Mouse (Mus musculus) lung, postnatal 10 days (tissue): ENCODE measurements around the gene Mfap3l.
"Not testable (repeated sequence)": the region's sequence is repeated elsewhere in the genome, so short reads cannot be mapped to it uniquely, and the experiment has no call there.

Experiments
- DNase-seq: peaks from one replicate; pipeline ENCODE4 v3.0.0; 2021

Gene Mfap3l

DNA sequence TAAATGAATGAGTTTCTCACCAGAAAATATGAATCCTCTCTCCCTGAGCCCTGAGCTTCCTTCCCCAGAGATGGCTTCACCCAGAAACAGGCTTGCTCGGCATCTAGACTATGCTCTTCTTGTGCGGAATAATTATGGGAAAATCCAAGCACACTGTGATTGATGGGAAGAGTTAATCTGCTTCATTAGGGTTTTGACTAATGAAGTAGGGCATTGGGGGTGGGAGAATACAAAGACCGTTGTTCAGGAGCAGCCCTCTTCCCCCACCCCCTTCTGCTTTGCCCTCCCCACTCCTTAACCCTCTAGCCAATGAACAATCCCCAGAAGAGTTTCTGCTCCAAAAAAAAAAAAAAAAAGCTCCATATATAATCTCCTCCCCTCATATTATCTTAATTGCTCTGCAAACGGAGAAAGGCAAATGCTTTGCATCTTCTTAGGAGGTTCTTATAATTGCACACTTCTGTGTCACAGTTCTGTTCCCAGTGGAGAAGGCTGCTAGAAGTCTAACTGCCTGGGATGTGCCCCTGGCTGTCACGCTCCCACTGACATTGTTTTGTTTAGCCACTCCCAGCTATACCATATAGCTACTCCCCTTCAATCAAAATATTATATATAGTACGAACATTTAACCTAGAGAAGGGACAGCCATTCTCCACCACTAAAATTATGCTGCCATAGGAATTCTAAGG lies 24.9 kb downstream of the Mfap3l start:
- DNase-seq, result no peak

DNA sequence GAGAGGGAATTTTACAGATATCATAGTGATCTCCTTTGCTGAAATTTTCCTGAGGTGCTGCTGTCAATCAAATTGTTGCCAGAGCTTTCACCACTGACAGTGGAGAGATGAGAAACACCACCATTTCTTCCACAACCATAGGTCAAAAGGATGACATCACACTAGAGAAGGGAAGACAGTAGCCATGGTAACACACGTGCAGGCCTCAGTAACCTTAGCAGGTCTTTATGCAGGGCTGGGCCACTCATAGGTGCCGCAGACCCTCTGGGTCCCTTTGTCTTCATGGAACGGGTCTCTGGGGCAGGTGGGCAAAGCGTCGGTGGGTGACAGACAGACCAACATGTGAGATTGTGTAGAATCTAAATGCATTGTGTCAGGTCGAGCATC lies 25.5 kb downstream of the Mfap3l start:
- no peak for DNase-seq

DNA sequence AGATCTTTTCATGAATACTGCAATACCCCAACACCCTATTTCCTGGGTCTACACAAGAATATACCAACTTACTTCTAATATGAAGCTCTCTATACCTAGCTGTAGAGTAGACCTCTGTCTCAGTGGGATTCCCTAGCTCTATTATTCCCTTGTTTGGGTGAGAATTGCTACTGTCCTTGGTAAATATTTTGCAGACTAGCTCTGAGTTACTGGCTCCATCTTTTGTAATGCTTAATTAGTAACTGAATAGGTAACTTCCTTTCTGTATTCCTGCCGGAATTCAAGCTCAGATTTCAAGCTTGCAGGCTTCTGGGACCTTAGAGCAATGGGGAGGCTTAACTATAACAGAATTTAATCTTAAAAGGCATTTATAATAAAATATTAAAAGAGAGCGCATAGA lies 26.1 kb downstream of the Mfap3l start:
- DNase-seq, result not testable (repeated sequence)

DNA sequence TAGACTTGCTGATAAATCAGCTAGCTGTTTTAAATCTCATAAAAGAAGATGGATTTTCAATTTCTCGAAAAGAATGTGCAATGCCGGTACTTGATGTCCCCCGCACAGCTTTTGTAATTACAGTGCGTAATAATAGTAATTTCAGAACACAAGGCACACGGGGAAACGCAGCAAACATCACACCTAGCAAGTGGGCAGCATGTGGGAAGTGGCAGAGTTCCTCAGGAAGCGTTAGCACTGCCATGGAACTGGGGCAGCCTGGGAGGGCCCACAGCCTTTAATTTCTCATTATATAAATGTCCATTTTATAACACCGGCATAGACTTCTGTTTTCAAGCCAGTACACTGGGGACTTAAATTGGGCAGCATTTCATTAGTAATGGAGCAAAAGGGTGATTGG lies 27.1 kb downstream of the Mfap3l start:
- DNase-seq, result no peak

DNA sequence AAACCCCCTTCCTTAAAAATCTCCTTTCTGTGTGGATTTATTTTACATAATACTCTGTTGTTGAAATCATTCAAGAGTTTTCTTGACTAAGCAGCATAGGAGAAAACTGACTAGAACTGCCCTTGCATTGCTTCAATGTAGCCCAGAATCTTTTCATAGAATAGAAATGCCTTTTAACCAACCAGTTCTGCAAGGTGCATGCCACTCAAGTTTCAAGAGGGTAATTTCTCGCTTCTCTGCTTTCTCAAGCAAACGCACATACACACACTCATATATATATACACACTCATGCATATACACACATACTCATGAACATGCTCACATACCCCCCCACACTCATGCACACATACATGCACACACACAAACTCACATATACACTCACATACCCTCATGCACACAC lies 28.6 kb downstream of the Mfap3l start:
- DNase-seq, result no peak

DNA sequence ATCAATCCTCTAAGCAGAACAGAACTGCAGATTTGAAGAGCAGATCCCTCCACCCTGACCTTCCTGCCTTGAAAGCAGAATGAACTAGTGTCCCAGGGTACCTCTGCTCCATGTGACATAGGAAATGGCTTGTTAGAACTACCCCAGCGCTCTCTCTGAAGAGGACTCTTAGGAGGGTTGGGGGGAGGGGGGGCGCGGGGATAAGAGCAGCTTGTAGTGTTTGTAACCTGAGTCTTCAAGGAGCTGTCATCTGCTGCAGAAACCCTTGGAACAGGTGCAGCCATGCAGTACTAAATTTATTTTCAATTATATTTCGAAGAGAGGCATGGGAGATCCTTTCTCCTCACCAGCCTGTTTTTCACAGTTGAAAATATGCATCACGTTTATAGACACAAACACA lies 30.9 kb downstream of the Mfap3l start:
- no peak for DNase-seq

DNA sequence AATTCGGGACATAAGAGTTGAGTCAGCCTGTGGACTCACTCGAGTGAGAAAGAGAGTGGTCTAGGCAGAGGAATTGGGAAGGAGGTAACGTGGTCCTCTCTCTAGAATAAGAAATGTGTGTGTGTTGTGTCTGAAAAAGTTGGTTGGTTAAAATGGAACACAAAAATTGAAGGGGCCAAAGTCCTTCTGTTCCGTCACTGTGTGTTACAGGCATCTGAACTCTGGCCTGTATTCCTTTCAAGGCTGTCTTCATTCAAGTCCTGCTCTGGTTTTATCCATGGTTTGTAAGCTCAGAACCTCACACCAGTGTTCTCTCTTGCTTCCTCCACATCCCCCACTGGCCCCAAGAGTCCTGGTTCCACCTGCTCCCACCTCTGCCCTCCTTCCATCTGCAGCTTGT lies 33.2 kb downstream of the Mfap3l start:
- DNase-seq, result no peak

DNA sequence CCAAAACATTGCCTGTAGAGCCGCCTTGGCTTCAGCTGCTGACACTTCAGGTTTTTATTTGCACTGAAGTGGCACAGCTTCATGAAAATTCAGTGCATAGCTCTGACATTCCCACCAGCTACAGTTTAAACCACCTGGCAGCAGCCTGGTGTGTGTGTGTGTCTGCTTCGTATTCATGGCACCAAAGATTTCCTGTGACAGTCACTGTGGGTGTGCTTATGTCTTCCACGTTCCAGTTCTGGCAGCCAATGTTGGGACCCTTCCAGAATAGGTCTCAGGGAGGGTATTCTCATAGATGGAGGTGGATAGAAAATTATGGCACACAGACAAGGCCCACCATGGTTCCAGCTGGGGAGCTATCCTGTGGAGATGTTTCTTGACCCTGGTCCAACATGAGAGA lies 34.2 kb downstream of the Mfap3l start:
- DNase-seq, result no peak

DNA sequence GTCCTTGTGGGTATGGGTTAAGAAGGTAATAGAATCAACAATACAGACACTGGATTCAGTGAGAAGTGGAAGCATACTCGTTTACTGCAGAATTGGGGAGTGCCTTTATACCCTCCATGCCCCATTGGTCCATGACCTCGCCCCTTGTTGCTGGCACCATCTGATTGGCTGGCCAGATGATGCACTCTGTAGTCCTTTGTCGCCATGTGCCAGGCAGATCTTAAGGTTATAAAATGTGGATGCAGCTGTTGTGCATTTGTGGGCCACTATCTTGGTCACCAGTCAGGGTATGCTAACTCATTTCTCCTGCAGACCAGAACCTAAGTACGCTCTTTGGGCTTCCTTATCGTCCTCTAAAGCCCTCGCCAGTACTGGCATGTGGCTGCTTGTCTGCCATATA lies 46.0 kb downstream of the Mfap3l start:
- no peak for DNase-seq

DNA sequence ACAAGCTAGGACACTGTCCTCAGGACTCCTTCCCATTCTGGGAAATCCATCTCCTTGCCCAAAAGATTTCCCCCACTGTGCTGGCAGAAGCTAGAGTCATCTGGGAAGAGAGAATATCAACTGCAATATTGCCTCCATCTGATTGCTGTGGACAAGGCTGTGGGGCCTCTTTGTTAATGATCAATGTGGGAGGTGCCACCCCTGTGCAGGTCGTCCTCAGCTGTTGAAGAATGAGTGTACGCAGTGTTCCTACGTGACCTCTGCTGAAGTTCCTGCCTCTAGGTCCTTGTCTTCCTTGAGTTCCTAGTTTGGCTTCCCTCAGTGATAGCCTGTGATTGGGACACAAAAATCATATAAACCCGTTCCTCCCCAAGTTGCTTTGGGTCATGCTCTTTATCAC lies 49.2 kb downstream of the Mfap3l start:
- DNase-seq, result no peak

DNA sequence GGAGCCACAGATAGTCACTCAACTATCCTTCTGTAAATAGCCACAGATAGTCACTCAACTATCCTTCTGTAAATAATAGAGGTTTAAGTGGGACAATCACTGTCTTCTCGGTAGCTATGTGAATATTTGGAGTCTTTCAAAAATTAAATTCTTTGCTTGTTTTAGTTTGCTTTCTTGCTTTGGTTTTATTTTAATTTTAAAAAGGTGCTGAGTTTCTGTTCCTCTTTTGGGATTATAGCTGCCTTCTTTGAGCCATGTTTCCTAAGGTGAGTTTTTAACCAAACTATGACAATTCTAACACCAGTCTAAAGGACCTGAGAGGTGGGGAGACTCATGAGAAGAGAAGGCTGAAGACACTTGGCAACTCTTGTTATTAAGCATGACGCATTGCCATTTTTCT lies 49.7 kb downstream of the Mfap3l start:
- DNase-seq, result no peak

DNA sequence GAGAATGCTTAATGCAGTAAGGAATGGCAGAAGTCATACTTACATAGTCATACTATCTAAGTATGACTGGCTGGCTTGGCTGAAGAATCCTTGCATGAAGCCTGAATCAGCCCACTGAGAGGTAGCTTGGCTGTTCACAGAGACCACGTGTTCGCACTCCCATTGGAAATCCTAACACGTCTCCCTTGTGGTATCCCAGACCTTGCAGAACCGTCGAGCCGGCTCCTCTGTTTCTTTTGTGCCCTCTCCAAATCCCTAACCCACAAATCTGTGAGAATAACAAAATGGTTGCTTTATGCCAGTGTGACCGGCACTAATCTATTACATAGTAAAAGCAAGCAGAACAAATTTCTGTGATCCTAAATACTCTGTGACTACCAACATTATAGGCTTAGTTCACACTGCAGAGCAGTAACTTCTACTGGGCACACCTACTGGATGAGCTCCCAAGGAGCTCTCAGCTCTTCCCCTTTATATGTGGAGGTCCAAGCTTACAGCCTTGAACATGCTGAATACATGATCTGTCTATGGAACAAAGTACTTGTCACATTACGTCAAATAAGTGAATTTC lies 79.0 kb downstream of the Mfap3l start:
- no peak for DNase-seq

DNA sequence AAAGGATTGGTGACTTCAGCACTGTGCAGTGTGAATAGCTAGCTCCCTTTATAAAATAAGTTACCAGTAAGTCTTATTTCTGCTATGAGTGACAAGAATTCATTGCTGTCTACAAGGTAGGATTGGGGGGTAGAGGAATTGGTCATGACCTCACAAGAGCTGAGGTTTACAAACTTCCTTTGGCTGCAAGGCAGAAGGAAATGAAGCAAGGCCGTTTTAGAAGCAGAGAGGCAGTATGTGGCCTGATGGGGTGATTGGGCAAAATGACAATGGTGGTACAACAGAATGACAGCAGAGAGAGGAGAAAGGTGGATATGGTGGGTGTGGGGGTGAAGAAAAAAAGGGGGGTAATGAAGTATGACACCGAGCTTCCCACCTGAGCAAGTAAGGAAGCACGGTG lies 82.1 kb downstream of the Mfap3l start:
- DNase-seq, result no peak

DNA sequence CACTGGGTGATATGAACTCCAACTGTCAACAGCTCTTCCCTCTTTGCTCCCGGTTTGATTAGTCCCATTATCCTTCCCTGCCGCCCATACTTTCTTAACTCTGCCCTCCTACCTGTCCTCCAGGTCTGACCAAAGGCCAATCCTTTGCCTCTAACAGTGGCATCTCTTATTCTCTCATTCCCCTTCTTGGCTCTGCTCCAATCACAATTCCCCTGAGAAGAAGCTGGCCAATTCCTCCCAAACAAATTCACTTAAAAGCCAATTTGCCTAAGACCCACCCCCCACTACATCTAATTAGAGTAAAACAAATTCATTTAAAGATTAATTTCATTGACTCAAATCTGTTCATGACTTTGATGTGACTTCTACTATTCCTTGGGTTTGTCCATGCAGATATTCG lies 86.1 kb downstream of the Mfap3l start:
- DNase-seq, result no peak
